Comparison of ENCODE assay signal across 18 mouse cellular contexts in genomic region chr1:194881556-194882223, GRCm38 (mm10). TPM values are rescaled to one million over a fixed set of nuclear protein-coding genes. Genes with fewer than 3 reads are reported as not detected.
DNase-seq lines count a peak whose midpoint lies in the region; ATAC-seq and TF ChIP-seq lines count a peak whose summit lies in the region.
"Had no signal": no experiment of that assay in that cellular context is flagged by ENCODE, and none has a peak within 500 bp of the region (broad histone marks: within the 10 kb centered on the region; RNA-seq: fewer than 3 reads in every experiment).

No protein-coding gene starts in this region.

- peak overlapping the region; percentile 53 for H3K27ac ChIP-seq in gastrocnemius, adult 2 months
- no peak overlapping the region for H3K27ac ChIP-seq in forebrain, embryonic 14.5 days (ENCODE audit: low read depth, low read length)
- H3K27ac ChIP-seq: hindbrain, postnatal 0 days; limb, embryonic 13.5 days; midbrain, embryonic 13.5 days had no signal

- no peaks in the 10 kb centered on the region for H3K27me3 ChIP-seq in forebrain, embryonic 14.5 days (replicated peaks; ENCODE audit: control insufficient read depth, insufficient read depth, low read length)
- H3K27me3 ChIP-seq: midbrain, embryonic 13.5 days had no signal

- ATAC-seq in forebrain, embryonic 14.5 days, result no peak
- ATAC-seq: activated CD4-positive, CD25-positive, alpha-beta regulatory T cell, adult 4 months; CD4-positive, CD25-positive, alpha-beta regulatory T cell, adult 4 months; hindbrain, postnatal 0 days; midbrain, embryonic 13.5 days had no signal

- peaks cover 3% of the 10 kb centered on the region; the same call in 1 of the 2 replicates for H3K4me1 ChIP-seq in forebrain, embryonic 14.5 days (ENCODE audit: control insufficient read depth, insufficient read depth, low read length)

- no peak overlapping the region for H3K9ac ChIP-seq in forebrain, embryonic 14.5 days (ENCODE audit: low read length)
- H3K9ac ChIP-seq: limb, embryonic 13.5 days; midbrain, embryonic 13.5 days had no signal

- H3K4me3 ChIP-seq in gastrocnemius, adult 2 months, result no peak overlapping the region
- H3K4me3 ChIP-seq in forebrain, embryonic 14.5 days (ENCODE audit: low read depth, low read length), result no peak overlapping the region
- H3K4me3 ChIP-seq: limb, embryonic 13.5 days; midbrain, embryonic 13.5 days had no signal

- no peak for DNase-seq in gastrocnemius, adult 2 months
- no peak for DNase-seq in gastrocnemius, postnatal 10 days
- peak; percentile 51 to 54 for DNase-seq in left cerebral cortex, adult 18-20 months (ENCODE audit: low spot score in 2 of 2)
- no peak for DNase-seq in left cerebral cortex, postnatal 10 days (ENCODE audit: extremely low spot score in 1 of 2, low spot score in 2 of 2)
- DNase-seq in brain, adult 2 months (ENCODE audit: low read depth, low spot score), result peak; percentile 67
- DNase-seq in left cerebral cortex, postnatal 36 days (ENCODE audit: low spot score in 2 of 2), result peak; percentile 38 to 40
- DNase-seq in forebrain, embryonic 14.5 days (ENCODE audit: low spot score), result no peak
- DNase-seq: cerebellum, postnatal 14 days; gastrocnemius, postnatal 36 days; kidney, adult 2 months; kidney, postnatal 36 days; lung, postnatal 4 days; thymus, adult 18-20 months had no signal

- H3K4me2 ChIP-seq in forebrain, embryonic 14.5 days (ENCODE audit: low read length), result no peak overlapping the region
- H3K4me2 ChIP-seq: limb, embryonic 13.5 days; midbrain, embryonic 13.5 days had no signal

- H3K36me3 ChIP-seq in forebrain, embryonic 14.5 days (ENCODE audit: control insufficient read depth, insufficient read depth, low read length), result no peaks in the 10 kb centered on the region
- H3K36me3 ChIP-seq: limb, embryonic 13.5 days; midbrain, embryonic 13.5 days had no signal

- no peak for TF ChIP-seq CTCF in gastrocnemius, adult 2 months (IDR thresholded peaks at IDR 0.05)

- intact Hi-C loops in gastrocnemius, adult 2 months (cut with DNase I), result no loop called here
- intact Hi-C loops in left cerebral cortex, postnatal 10 days (cut with DNase I), result loop anchor here (10.0 kb wide), 1 partner anchor 63 kb away; no protein-coding TSS in a partner anchor
- intact Hi-C loops in left cerebral cortex, postnatal 36 days (cut with DNase I), result no loop called here

- H3K9me3 ChIP-seq in forebrain, embryonic 14.5 days (replicated peaks; ENCODE audit: control insufficient read depth, low read length), result no peaks in the 10 kb centered on the region
- H3K9me3 ChIP-seq: limb, embryonic 13.5 days; midbrain, embryonic 13.5 days had no signal

RNA-seq across cellular contexts. Expression of gene Cd34, which starts 56.9 kb away (rescaled TPM):
- 10 to 100 TPM; 32.8 to 49.3 TPM for total RNA-seq in gastrocnemius, adult 2 months (2021)
- total RNA-seq in gastrocnemius, postnatal 10 days (2021), result 100 to 1,000 TPM; 162 to 196 TPM
- total RNA-seq in left cerebral cortex, adult 18-20 months (2021), result 10 to 100 TPM; 58.2 to 62.0 TPM
- total RNA-seq in left cerebral cortex, postnatal 10 days (2021), result 10 to 100 TPM; 29.1 to 29.2 TPM
- total RNA-seq in left cerebral cortex, postnatal 36 days (2021), result 10 to 100 TPM; 52.1 to 77.5 TPM
- polyA plus RNA-seq in forebrain, embryonic 14.5 days (2014; fragmentation: Nextera tagmentation; extraction: Ambion mirVana), result 33.4 and 36.9 TPM in 2 replicates

Comparison
In these comparisons a context has a peak if more than half of its experiments do, and no peak if none do; other contexts are left out.
1. DNase-seq: peak in left cerebral cortex, adult 18-20 months (2 of 2), brain, adult 2 months (single experiment) and left cerebral cortex, postnatal 36 days (2 of 2); none in gastrocnemius, adult 2 months (single experiment), gastrocnemius, postnatal 10 days (single experiment), left cerebral cortex, postnatal 10 days (0 of 2) and forebrain, embryonic 14.5 days (single experiment).